Mouse (Mus musculus): ENCODE results near the gene Acot13.
A peak's percentile ranks its signal among the peaks of the same experiment; 100 is the strongest.

Acot13 gene

GRCm38 (mm10) chr13:24826116-24826515, 5.2 kb downstream of the Acot13 start:
- DNase-seq: no peak

- DNase-seq: peak; percentile 42 to 62
Measured at GRCm38 (mm10) chr13:24825587-24825986, 5.8 kb downstream of the Acot13 start.

- no peak for DNase-seq
Measured at GRCm38 (mm10) chr13:24824647-24825046, 6.7 kb downstream of the Acot13 start.

DNA sequence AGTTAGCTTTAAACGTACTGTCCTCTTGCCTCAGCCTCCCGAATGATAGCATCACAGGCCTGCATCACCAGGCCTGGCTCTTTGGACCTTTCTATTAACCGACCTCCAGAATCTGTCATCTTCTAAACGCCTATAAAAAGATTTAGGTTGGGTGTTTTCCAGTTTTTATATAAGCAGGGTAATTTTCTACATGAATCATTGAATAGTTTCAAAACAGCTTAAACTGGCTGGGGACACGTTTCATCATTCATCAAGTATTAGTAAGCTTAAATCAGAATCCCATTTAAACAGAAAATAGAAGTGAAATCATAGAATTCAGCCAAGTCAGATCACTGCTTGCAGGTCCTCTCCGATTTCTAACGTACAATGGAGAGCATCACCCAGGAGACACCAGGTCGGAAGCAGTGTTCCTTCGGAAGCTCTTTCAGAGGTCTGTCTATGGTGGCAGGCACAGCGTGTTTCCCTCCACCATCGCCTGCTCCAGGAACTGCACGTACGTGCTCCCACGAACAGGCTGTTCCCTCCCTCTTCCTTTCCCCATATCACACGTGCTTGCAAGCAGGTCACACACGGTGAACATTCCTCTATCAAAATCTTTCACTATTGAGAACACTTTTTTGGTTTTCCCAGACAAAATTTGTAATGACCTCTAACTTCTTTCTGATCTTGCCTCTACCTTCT, 8.5 kb downstream of the Acot13 start:
- no peak for DNase-seq

DNA sequence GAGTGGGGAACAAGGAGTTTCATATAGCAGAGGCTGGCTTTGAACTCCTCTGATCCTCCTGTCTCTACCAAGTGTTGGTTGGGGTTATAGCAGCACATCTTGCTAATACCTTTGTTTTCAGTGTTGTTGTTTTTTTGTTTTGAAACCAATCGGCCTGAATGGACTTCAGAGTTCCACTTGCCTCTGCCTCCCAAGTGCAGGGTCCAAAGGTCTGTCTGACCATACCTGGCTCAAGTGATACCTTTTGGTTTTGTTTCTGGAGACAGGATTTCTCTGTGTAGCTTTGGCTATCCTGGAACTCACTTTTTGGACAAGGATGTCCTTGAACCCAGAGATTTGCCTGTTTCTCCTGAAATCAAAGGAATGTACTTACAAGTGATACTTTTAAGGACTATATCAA, 11.4 kb downstream of the Acot13 start:
- DNase-seq: no peak

- DNase-seq: no peak
Measured at GRCm38 (mm10) chr13:24816125-24817092, 14.9 kb downstream of the Acot13 start.

DNA sequence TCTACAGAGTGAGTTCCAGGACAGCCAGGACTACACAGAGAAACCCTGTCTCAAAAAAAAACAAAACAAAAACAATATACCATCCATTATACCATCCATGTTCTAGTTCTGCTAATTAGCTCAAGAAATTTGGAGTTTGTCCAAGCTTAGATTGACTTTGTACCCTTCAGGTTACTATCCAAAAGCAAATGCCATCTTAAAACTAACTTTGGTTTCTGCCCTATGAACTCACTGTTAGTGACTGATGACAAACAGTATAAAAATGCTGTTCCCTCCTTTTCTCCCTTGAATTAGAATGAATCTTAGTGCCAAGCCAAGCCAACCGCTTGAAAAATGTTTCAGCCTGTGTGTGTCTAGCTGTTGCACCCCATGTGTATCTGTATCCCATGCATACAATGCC, 16.7 kb downstream of the Acot13 start:
- DNase-seq: no peak

- DNase-seq: peak; percentile 22 to 56
Measured at GRCm38 (mm10) chr13:24812521-24812920, 18.8 kb downstream of the Acot13 start.

DNA sequence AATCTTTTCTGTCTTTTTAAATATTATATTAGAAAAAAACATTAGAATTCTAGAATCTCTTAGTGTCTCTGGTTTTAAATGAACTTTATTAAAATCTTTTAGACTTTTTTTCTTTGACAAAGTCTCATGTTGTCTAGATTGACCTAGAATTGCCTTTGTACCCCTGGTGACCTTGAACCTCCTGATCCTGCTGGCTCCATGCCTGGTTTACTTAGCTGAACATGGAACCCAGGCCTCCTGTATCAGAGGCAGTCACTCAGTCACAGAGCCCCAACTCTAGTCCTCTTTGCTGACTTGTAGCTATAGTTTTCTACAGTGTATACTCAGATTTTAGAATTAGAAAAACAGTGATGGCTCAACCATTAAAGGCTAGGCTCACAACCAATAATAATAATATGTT, 25.3 kb downstream of the Acot13 start:
- DNase-seq: no peak

DNA sequence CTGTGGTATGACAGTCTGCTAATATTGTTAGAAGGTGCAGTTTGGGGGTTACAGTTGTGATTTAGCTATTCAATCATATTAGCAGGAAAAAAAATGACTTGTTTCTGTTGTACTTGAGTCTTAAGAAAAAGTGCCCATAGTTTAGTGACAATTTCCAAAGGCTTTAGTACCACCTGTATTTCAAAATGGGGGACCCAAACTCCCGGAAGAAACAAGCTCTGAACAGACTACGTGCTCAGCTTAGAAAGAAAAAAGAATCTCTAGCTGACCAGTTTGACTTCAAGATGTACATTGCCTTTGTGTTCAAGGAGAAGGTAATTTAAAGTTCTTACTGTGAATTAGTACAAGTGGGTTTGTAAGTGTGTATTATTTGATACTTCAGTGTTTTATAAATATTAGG, 28.1 kb downstream of the Acot13 start:
- DNase-seq: no peak

DNA sequence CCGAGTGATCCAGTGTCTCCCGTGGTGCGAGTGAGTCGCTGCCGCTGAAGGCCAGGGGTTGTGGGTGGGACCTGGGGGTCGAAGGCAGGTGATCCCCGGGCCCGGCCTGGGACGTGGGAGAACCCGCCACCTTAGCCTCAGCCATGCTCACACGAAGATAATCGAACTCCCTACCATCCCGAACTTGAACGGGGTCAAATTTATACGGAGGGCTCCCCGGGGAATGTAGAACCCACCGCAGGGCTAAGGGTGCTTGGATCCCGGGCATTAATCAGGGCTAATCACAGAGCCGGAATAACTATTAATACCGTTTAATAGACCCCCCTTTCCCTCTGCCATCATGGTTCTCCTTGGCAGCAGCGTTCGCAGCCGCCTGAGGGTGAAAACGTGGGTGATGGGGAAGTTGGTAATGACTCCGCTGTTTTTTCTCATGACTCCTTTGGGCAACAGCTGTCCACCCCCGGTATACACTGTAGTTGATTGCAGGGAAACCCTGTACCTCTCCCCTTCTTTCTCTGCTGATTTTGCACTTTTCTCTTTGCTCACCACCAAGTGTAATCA, 29.1 kb downstream of the Acot13 start:
- peak; percentile 22 to 39 for DNase-seq

DNA sequence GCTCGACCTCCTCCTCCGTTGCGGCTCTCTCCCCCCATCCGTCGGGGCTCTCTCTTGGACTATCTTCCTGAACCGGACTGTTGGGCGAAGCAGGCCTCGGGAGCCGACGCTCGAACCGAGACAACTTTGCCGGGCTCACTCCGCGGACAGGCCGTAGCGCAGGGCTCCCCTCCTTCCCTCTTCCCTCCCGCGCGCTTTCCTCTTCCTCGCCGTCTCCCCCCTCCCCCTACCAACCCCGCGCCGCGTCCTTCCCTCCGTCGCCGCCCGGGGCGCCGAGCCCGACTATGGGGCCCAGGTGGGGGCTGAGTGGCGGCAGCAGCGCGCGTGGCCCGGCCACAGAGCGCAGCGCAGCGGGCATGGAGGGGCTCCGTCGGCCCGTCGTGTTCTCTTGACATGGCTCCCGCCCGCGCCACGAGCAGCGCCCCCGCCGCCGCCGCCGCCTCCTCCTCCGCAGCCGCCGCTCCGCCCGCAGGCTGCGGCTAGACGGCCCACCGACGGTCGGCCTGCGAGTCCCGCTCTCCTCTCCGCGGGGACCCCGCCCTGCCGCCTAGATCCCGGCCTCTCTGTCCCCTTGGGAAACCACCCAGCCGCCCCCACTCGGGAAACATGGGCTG, 29.9 kb downstream of the Acot13 start, which contains the start of gene BC005537:
Gene BC005537, plus strand, starts transcription at position 350 of the 614 bp plus-strand sequence.
- peak; percentile 66 to 70 for DNase-seq

- peak; percentile 95 to 98 for DNase-seq
Measured at GRCm38 (mm10) chr13:24800674-24801307, 30.5 kb downstream of the Acot13 start.

- DNase-seq: peak; percentile 61 to 72
Measured at GRCm38 (mm10) chr13:24799925-24800673, 31.2 kb downstream of the Acot13 start.

DNA sequence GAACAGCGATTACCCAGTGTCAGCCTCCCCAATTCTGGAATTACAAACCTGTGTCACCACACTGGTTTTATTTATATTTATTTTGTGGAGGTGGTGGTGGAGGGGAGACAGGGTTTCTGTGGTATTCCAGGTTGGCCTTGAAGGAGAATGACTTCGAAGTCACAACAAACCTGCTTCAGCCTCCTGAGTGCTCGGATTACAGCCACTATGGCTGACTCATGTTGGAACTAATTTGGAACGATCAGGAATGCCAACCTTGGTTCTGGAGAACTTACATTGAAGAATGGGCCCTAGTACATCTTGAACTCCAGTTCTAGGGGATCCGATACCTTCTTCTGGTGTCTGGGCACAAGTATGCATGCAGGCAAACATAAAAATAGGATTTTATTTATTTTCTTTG, 32.0 kb downstream of the Acot13 start:
- DNase-seq: no peak

GRCm38 (mm10) chr13:24798686-24799085, 32.7 kb downstream of the Acot13 start:
- no peak for DNase-seq

DNA sequence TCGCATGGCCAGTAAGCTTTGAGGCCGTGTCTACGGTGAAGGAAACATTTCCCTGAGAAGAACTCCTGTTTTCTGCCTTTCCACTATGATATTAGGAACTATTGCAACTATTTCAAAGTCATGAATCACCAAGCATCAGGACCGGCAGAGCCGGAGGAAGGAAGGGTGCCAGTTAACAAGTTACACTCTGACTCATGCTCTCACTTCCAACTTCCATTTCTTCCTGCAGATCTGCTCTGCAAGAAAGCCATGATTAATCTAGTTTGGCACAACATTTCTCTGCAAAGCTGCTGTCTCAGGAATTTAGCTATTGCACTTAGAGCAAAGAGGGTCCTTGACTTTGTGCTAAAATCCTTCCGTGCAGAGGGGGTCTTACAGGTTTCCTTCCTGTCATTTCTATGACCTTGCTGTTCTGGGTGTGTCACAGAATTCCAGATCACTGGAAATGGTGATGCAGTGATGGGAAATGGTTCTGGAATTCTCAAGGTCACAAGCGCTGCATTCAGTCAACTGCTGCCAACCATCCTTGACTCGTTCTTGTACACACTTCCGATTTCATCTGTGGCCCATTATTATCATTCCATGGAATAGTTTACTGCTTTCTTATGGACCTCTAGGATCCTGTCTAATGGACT, 38.8 kb downstream of the Acot13 start:
- DNase-seq: no peak

DNA sequence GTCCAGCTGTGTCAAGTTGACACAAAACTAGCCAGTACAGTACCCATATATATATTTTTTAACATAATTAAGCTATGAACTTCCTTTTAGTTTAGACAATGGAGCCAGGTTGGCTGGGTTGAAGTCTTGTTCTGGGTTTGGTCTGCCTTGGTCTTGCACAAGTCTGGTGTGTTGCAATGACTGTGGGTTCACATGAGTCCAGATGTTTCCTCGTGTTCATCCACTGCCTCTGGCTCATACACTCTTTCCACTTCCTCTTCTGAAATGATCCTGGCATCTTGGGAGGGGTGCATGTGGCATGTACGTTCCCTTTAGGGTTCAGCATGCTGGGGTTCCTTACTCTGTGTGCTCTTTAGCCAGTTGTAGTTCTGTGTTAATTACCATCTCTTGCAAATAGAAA, 40.0 kb downstream of the Acot13 start:
- DNase-seq: no peak

DNA sequence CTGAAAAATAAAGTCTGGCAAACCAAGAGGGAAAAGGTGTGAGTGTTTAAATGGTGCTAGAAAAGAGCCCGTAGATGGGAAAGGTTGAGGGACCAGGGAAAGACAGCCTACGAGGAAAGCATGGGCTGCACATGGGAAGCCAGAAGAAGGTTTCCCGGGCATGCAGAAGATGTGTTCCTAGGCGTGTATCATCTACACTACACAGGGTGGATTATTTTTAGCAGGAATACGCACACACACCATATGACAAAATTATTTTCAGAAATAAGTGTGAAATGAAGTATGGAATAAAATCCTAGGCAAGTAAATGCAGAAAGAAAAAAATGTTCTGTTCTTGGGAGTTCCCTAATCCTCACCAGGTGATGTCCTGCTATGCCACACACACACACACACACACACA, 43.9 kb downstream of the Acot13 start:
- no peak for DNase-seq

GRCm38 (mm10) chr13:24786014-24786490, 45.3 kb downstream of the Acot13 start:
- DNase-seq: peak; percentile 58 to 77

GRCm38 (mm10) chr13:24781916-24782315, 49.4 kb downstream of the Acot13 start:
- DNase-seq: no peak
